Mouse (Mus musculus) embryo, embryonic 10 days (tissue): ENCODE measurements at regions not wholly inside any gene's neighbourhood (a gene's known extent, or its start where the extent isn't known, plus 50 kb on each side); places are given as distances from the start of the nearest gene placed in this dataset.
A peak's percentile ranks its signal among the peaks of the same experiment; 100 is the strongest.

Experiments used
- DNase-seq: peaks from one replicate; pipeline ENCODE4 v3.0.0-alpha.2; 2015; ENCODE audit warnings: low spot score

- no peak for DNase-seq
Measured at GRCm38 (mm10) chr13:115671685-115672084, 569.9 kb upstream of the Itga1 start.

GRCm38 (mm10) chr13:115669516-115669915 lies 567.8 kb upstream of the Itga1 start:
- DNase-seq, result peak; percentile 43

GRCm38 (mm10) chr13:115655134-115655533 lies 553.4 kb upstream of the Itga1 start:
- DNase-seq, result no peak

- DNase-seq, result no peak
Measured at GRCm38 (mm10) chr13:115652935-115653334, 551.2 kb upstream of the Itga1 start.

DNA sequence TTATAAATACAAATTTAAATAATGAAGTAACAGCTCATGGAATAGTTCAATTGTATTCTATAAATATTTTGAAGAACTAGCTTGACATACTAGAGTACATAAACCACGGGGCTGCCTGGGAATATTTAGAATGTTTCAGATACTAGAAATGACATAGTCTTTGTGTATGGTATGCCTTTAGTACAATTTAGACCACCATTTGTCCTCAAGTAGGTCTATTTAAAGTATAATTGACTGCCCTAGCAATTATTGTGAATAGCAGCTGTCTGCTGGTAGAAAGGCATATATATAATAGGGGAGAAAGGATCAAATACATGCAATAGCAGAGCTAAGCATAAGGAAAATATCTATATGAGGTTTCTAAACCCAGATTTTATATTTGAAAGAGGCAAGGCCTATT lies 550.6 kb upstream of the Itga1 start:
- no peak for DNase-seq

DNA sequence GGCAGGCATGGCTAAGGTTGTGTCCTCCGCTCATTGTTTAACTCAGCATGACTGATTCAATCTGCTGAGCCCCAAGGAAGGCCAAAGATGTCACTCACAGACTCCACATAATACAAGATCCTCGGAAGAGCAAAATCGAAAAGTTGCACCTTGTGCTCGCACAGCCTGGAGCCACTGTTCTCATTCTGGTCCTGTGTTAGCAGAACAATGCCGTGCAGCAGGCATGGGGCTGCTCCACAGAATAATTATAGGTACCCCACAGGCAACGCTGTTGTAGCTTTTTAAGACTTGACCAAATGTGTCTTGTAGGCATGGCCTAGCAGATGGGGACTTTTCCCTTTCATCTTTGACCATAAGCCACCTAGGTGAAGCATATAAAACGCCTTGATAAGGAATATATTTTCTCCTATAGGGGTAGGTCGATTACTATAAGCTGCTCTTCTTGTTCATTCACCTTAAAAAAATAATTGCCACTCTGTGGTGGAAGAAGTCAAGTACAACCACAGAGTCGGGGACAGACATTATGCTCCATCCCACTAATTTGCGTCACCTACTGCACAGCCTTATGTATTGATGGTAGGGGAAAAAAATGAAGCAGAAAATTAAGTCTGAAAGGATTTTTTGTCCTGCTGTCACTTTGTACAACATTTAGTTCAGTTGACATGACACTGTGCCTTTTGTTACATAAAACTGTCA lies 529.8 kb upstream of the Itga1 start:
- peak; percentile 26 for DNase-seq

DNA sequence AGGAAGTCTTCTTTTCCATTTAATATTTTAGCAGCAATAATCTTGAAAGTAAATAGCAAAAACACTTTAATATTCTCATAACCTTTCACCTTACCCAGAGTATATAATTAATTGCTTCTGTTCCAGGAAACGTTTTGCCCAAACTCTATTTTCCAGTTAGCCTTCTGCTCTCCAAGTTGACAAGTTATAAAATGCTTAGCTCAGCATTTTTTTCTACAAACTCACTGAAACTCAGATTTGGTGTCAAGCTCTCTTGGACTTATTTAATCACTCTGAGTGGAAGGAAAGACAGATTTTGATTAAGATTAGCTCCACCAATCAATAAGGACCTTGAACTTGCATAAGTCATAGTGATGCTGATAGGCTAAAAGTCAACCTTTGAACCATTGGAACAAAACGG lies 528.8 kb upstream of the Itga1 start:
- no peak for DNase-seq

GRCm38 (mm10) chr13:115613174-115613573 lies 511.4 kb upstream of the Itga1 start:
- no peak for DNase-seq

- no peak for DNase-seq
Measured at GRCm38 (mm10) chr13:115606441-115606840, 504.7 kb upstream of the Itga1 start.

- no peak for DNase-seq
Measured at GRCm38 (mm10) chr13:115595126-115595671, 493.4 kb upstream of the Itga1 start.

DNA sequence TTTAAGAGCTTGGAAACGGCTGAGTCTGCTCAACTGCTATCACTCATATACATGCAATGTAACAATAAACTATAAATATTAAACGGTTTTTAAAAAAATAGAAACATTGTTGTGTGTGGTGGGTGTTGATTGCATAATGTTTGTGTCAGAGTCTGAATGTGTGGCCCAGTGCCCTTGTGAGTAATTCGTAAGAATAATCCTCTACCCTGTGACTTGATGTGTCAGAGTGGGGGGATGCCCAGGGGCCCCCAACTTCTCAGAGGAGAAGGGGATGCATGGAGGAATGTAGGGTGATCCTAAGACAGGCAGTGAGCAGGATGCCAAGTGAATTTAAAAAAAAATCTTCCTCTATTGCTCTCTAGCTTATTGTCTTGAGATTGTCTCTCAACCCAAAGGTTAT lies 474.2 kb upstream of the Itga1 start:
- DNase-seq, result no peak

GRCm38 (mm10) chr13:115575052-115575891 lies 473.5 kb upstream of the Itga1 start:
- no peak for DNase-seq

- no peak for DNase-seq
Measured at GRCm38 (mm10) chr13:115541167-115541566, 439.4 kb upstream of the Itga1 start.

- DNase-seq, result no peak
Measured at GRCm38 (mm10) chr13:115535900-115536299, 434.1 kb upstream of the Itga1 start.

DNA sequence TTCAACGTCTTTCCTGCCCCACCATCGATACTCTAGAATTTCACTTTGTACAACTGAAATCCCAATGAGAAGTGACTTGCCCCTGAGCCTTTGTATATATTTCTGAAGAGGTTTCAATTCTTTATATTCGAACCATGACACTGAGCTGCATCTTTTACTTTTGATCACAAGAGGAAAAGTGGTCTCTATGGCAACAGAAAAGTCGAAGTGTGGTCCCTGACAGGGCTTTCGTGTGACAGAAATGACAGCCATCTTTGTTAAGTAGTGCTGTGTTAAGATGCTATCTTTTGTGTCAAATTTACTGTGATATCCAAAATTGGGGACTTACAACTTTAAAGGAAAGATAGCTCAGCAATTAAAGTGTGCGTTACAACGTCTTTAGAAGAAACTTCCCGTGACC lies 412.1 kb upstream of the Itga1 start:
- DNase-seq, result peak; percentile 13

DNA sequence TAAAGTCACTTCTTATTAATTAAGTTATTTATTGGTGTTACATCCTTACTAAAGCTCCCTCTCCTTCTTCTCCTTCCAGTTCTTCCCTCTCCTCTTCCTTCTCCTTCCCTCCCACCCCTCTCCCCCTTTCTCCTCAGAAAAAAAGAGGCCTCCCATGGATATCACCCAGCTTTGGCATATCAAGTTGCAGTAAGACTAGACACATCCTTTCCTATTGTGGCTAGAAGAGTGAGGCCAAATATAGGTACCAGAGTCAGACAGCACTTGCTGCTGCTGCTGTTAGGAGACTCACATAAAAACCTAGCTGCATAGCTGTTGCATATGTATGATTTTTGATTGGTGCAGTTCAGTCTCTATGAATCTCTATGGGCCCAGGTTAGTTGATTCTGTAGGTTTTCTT lies 410.4 kb upstream of the Itga1 start:
- no peak for DNase-seq

DNA sequence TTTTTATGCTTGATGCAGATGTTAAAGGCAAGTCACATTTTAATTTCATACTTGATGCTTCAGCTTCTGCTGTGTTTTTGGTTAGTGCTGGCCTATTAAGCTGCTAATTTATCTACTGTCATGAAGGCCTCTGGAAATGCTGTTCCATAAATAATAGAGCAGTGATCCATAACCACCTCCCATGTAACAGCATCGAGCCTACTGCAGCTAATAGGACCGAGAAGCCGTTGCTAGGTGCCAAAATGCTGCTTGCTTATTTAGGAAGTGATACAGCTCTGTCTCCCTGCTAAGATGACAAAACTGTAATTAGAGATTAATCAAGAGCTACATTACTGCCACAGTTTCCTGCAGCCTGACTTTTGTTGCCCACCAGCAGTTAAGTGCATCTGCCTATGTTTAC lies 406.9 kb upstream of the Itga1 start:
- no peak for DNase-seq

- DNase-seq, result no peak
Measured at GRCm38 (mm10) chr13:115494399-115494798, 392.6 kb upstream of the Itga1 start.

DNA sequence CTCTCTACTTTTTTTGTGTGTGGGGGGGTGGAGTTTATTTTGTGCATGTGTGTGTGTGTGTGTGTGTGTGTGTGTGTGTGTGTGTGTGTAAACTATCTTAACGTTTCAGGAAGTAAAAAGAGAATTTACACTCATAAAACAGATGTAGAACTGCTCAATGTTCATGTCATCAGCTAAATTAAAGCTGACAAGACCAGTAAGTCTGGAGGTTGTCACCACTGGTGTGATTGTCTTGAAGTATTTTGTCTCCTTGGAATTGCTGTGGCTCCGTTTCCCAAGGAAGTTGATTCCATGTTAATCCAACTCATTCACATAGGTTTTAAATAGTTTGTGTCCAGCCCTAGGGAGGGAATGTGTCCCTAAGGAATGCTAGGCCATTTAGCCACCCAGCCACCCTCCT lies 374.1 kb upstream of the Itga1 start:
- no peak for DNase-seq

- no peak for DNase-seq
Measured at GRCm38 (mm10) chr13:115465689-115466088, 363.9 kb upstream of the Itga1 start.

- DNase-seq, result peak; percentile 37
Measured at GRCm38 (mm10) chr13:115451244-115451643, 349.5 kb upstream of the Itga1 start.

GRCm38 (mm10) chr13:115427091-115428033 lies 325.6 kb upstream of the Itga1 start:
- peak; percentile 28 for DNase-seq
